Mouse (Mus musculus): ENCODE results near the gene Ing2. TPM values are rescaled to one million over a fixed set of nuclear protein-coding genes. Genes with fewer than 3 reads are reported as not detected.

Gene Ing2
- 13.2 TPM for polyA plus RNA-seq (2014; fragmentation: Illumina TruSeq; extraction: RNeasy Lipid Tissue Mini Kit (QIAGEN cat#74804); ENCODE audit: low read depth, low replicate concordance)

DNA sequence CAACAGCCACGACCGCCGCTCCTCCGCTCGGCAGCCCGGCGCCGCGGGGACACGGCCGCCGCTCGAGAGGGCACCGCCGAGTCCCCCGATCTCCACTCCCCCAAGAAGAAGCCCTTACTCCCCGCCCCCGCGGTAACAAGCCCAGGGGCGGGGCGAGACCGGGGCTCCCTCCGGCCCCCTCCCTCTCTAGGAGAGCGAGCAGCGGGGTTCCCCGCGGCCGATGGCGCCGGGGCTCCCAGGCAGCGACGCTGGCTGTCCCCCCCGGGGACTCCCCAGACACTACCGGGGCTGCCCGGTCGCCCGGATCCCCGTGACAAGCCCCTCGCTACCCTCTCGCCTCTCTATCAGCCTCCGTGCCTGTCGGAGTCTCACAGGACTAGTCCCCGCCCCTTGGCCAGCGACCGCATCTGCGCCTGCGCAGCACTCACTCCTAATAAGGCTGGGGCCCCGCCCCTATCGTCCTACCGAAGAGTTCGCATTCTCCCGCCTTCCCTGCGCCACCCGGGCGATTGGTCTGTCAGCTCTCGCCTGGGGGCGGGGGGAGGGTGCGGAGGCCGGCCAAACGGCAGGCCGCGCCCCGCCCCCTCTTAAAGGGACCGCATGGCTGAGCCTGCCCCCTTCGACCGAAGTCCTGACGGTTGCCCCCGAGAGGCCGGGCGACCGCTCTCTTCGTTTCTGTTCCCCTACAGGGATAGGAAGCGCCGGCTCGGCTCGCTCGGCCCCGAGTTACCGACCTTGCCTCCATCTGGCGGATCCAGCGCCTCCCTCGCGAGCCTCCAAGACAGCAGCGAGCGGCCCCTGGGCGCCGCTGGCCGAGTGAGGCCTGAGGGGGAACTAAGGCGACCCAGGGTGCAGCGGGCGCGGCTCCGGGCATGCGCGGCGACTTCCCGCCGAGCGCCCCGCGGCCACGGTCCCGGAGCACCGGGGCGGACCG, at the start of gene Ing2:
Gene Ing2, minus strand, starts transcription at position 780 of the 934 bp plus-strand sequence.

GRCm38 (mm10) chr8:47713761-47714745, 38.7 kb upstream of the Ing2 start, which contains the start of gene Cdkn2aip:
TSS of gene Cdkn2aip (minus strand) at chr8:47713932.

Other genes starting within 250 kb of the Ing2 start
- 10.6 TPM for gene Stox2, start 229.2 kb downstream of the Ing2 start, polyA plus RNA-seq (2014; fragmentation: Illumina TruSeq; extraction: RNeasy Lipid Tissue Mini Kit (QIAGEN cat#74804); ENCODE audit: low read depth, low replicate concordance)
- gene Trappc11, start 142.1 kb downstream of the Ing2 start, polyA plus RNA-seq (2014; fragmentation: Illumina TruSeq; extraction: RNeasy Lipid Tissue Mini Kit (QIAGEN cat#74804); ENCODE audit: low read depth, low replicate concordance), result 38.2 TPM
- gene Rwdd4a, start 141.9 kb downstream of the Ing2 start, polyA plus RNA-seq (2014; fragmentation: Illumina TruSeq; extraction: RNeasy Lipid Tissue Mini Kit (QIAGEN cat#74804); ENCODE audit: low read depth, low replicate concordance), result 29.1 TPM
- gene Cdkn2aip, start 38.4 kb upstream of the Ing2 start, polyA plus RNA-seq (2014; fragmentation: Illumina TruSeq; extraction: RNeasy Lipid Tissue Mini Kit (QIAGEN cat#74804); ENCODE audit: low read depth, low replicate concordance), result 32.4 TPM
- gene Cldn24, start 146.6 kb upstream of the Ing2 start, polyA plus RNA-seq (2014; fragmentation: Illumina TruSeq; extraction: RNeasy Lipid Tissue Mini Kit (QIAGEN cat#74804); ENCODE audit: low read depth, low replicate concordance), result not detected
- not detected for gene Cldn22, start 148.9 kb upstream of the Ing2 start, polyA plus RNA-seq (2014; fragmentation: Illumina TruSeq; extraction: RNeasy Lipid Tissue Mini Kit (QIAGEN cat#74804); ENCODE audit: low read depth, low replicate concordance)

All from sigmoid colon, adult 10 weeks (tissue).